Mouse (Mus musculus) CD4-positive helper T cell, adult 2 months (primary cell): ENCODE measurements around the gene Oat.

Source experiments
- DNase-seq: peaks from one replicate; pipeline ENCODE4 v3.0.0-alpha.2; 2012; ENCODE audit warnings: low read depth, missing footprints, low spot score

Oat gene

DNA sequence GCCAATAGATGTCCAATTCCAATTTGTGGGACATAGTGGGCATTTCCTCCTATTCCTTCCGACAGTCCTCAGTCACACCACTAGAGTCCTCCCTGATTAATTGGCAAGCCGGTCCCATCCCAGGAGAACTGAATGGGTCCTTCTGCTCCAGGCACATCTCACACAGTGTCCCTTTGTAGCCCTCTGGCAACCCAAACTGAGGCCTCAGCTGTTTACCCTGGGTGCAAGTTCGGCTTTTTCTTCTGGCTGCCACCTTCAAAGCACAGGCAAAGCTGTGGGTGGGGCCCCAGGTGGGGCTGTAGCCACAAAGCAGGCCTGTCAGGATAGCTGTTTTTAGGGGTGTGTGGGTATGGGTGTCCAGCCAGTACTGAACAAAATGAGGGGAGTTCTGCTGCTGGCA is 29.1 kb downstream of the Oat start:
- DNase-seq: no peak

DNA sequence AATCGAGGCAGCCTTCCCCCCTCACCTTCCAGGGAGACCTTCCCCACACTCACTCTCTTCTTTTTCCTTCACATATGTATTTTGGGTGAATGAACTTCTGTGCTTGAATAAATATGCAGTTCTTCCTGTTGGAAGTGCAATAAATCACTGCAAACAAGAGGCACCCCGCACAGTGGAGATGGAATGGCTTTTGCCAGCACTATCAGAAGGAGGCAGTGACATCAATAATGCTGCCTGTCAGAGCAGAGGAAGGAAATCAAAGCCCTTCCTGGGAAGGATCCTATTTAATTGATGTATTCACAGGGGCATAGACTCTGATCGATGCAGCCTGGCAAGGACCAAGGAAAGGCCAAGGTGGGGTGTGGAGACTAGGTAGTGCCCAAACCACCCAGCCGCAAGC is 33.8 kb downstream of the Oat start:
- DNase-seq: no peak

DNA sequence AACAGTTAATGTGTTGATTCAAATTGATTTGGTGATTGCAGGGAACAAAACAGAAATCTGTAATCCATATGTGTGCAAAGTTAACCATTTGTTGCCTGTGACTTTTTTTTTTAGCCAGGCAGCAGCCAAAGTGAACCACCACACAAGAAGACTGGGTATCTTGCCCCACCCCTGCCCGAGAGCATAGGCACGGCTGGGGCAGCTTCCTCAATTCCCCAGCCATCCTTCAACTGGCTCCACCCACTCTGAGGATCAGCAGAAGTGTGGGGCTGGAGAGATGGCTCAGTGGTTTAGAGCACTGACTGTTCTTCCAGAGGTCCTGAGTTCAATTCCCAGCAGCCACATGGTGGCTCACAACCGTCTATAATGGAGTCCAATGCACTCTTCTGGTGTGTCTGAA is 34.6 kb downstream of the Oat start:
- DNase-seq: no peak

DNA sequence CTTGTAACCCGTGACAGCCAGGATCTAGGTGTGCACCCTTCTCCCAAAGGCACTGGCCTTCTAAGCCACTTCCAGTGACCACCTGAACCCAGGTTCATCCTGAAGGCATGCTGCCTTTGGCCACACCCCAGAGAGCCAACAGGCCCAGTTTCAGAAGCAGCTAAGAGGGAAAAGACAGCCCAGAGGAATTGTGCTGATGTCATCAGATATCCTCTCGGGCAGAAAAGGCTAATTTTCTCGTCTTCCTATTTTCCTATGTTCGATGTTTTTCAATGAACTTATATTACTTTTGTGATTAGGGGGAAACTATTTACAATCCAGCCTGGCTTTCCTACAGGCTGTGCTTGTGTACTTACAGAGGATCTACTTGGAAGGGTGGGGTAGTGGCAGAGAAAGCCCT is 35.6 kb downstream of the Oat start:
- no peak for DNase-seq

DNA sequence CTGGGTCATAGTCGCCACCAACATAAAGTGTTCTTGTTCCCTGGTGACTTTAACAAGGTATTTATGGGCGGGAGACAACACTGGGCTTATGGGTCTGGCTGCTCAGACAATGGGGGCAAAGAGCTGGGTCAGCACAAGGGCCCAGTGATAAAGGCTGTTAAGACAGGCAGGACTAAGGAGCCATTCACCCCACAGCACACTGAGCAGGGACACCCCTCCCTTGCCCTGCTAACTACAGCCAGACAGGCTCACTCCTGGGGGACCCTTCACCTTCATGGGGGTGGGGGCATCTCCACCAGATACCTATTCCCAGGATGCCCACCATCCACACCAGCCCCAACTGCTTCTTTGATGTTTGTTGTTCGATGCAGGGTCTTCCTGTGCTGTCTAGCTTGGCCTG is 47.0 kb downstream of the Oat start:
- no peak for DNase-seq

DNA sequence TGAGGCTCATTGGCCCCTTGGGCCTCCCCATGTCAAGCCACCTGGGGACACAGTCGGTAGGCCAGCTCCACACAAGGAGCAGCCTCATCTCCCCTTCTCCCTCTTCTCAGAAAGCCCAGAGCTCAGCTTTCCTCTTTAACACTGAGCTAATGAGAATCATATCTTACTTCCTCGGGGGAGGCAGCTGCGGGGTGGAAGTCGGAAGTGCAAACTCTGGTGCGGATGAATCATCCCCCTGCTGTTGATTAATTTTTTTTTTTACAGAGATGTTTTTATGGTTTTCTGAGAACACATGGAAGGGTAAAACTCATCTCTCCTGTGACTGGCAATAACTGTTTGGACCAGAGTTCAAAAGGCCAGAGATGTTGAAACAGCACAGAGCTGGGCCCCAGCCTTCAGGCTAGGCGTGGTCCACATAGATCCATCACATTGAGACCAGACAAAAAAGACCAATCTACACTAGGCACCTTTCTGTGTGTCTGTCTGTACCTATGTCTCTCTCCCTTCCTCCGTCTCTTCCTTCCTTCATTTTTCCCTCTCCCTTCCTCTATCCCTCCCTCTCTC is 62.7 kb downstream of the Oat start:
- no peak for DNase-seq

DNA sequence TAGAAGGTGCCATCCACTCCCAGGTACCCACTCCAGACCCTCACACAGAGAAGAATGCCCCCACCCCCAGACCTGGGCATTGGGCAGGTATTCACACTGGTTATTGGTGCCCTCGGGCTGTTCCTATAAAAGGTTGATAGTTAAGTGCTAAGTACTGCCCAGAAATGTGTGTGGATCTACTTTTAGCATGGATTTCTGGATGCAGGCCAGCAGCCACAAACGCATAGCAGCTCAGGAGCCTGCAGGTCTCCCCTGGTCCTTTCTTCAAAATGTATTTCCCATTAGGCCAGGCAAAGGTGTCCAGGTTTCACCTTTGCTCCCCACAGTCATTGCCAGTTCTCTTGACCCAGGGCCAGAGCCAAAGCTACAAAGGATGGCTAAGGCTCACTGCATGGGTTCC is 67.1 kb downstream of the Oat start:
- no peak for DNase-seq
